Mouse (Mus musculus) heart, embryonic 12.5 days (tissue): ENCODE results near the gene Prkag2. TPM values are rescaled to one million over a fixed set of nuclear protein-coding genes. Genes with fewer than 3 reads are reported as not detected.
A peak's percentile ranks its signal among the peaks of the same experiment; 100 is the strongest.

Experiments used
- ATAC-seq: fragments of 200-750 bp; cut with Nextera tagmentation; 2 replicates; pipeline ENCODE4 v1.8.0; 2017; ENCODE audit warnings: moderate TSS enrichment, moderate library complexity; ENCODE audit not compliant: insufficient number of reproducible peaks, low FRiP score
- H3K27ac ChIP-seq: fragments of 300-500 bp; sonication (generic); 2 replicates; pipeline ENCODE4 v1.5.1; 2016; ENCODE audit warnings: mild to moderate bottlenecking, moderate library complexity; ENCODE audit not compliant: poor library complexity, severe bottlenecking
- H3K27me3 ChIP-seq: fragments of 300-500 bp; sonication (generic); replicated peaks from 2 replicates; pipeline ENCODE4 v1.6.1; 2016; ENCODE audit warnings: mild to moderate bottlenecking, moderate library complexity
- H3K36me3 ChIP-seq: fragments of 300-500 bp; sonication (generic); 2 replicates; pipeline ENCODE4 v1.6.1; 2016; ENCODE audit warnings: mild to moderate bottlenecking, moderate library complexity
- H3K4me1 ChIP-seq: fragments of 300-500 bp; sonication (generic); replicated peaks from 2 replicates; pipeline ENCODE4 v1.6.1; 2016; ENCODE audit warnings: mild to moderate bottlenecking
- H3K4me2 ChIP-seq: fragments of 300-500 bp; sonication (generic); 2 replicates; pipeline ENCODE4 v1.6.1; 2016; ENCODE audit warnings: mild to moderate bottlenecking, moderate library complexity
- H3K4me3 ChIP-seq: fragments of 300-500 bp; sonication (generic); 2 replicates; pipeline ENCODE4 v1.5.1; 2016; ENCODE audit warnings: mild to moderate bottlenecking
- H3K9ac ChIP-seq: fragments of 300-500 bp; sonication (generic); 2 replicates; pipeline ENCODE4 v1.6.1; 2016; ENCODE audit warnings: mild to moderate bottlenecking, moderate library complexity
- H3K9me3 ChIP-seq: fragments of 300-500 bp; sonication (generic); replicated peaks from 2 replicates; pipeline ENCODE4 v1.6.1; 2016; ENCODE audit warnings: mild to moderate bottlenecking, moderate library complexity
- WGBS: fragments of 180-500 bp; shearing (Covaris S2); methylation state at CpG from one replicate; pipeline ENCODE4 v1.1.7; 2016; 5-methylcytosine and 5-hydroxymethylcytosine counted together
- polyA plus RNA-seq: library from polyadenylated mRNA; unstranded; fragments of >200 nt; fragmentation: Nextera tagmentation; extraction: Ambion mirVana; gene quantifications from 2 replicates; pipeline ENCODE4 v1.2.1, GENCODE M21; 2016

The Prkag2 gene
- polyA plus RNA-seq, 1 experiment from 2014 or later = 105 TPM

DNA sequence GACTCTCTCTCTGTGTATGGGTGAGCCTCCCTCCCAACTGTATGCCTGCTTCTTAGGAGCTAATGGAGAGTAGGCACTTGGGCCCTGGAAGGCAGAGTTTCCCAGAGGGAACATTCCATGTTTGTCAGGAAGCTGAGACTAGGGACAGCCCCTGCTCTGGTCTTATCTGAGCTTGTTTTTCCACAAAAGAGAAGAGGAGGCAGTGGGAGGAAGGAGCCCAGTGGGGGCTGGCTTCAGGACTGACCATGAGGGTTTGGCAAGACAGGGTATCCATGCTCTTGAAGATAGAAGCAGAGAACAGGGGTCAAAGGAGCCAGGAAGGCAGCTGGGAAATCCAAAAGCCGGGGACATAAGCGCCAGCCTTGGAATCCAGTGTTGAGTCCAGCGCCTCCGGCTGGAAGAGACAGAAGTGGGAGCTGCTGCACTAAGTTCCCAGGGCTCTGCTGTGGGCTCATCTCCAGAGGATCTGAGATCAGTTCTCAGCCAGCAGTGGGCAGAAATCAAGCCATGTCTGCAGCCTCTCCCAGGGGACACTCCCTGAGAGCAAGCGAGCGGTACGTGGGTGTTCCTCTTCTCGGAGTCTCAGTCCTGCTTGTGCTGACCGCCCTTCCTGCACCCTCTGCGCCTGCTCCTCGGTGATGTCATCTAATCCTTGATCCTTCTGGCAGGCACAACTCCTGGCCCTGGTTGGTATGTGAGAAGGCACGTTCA lies 75.0 kb downstream of the Prkag2 start:
- peak; percentile 51; the same call in 1 of the 2 replicates for ATAC-seq
- peak overlapping the region; percentile 24; the same call in 1 of the 2 replicates for H3K4me2 ChIP-seq
- 31% methylated on average over 12 of the region's 12 CpGs for WGBS

DNA sequence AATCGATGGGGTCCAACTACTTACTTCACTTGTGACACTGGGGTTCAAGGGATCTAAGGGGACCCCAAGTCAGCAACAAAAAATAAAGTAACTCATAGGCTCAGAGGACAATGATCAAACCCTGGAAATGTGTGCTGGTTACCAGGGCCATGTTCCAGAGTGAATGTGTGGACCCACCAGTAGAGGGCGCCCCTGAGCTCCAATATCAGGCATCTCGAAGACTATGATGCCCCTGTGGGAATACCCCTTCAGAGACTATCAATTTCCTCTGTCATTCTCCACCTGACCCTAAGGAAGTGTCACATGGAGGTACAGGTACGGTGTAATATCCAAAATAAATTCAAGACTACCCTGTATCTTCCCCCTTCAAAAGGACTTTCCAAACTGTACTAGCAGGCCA lies 77.5 kb downstream of the Prkag2 start:
- no peak overlapping the region for H3K4me2 ChIP-seq
- H3K9me3 ChIP-seq = 0 out of 2 replicates have a peak, but pooled peaks cover 4% of the 10 kb centered on the region

More for the DNA sequence above, 75.0 kb downstream of the Prkag2 start:
- peaks cover 7% of the 10 kb centered on the region for H3K36me3 ChIP-seq
- 0 out of 2 replicates have a peak overlapping the region, but pooled peaks have one; percentile 7 for H3K9ac ChIP-seq
- H3K9me3 ChIP-seq = 0 out of 2 replicates have a peak, but pooled peaks cover 4% of the 10 kb centered on the region
- H3K4me3 ChIP-seq = no peak overlapping the region
- H3K27me3 ChIP-seq = no peaks in the 10 kb centered on the region
- peak overlapping the region; percentile 65 for H3K27ac ChIP-seq
- H3K4me1 ChIP-seq = peaks cover 51% of the 10 kb centered on the region

DNA sequence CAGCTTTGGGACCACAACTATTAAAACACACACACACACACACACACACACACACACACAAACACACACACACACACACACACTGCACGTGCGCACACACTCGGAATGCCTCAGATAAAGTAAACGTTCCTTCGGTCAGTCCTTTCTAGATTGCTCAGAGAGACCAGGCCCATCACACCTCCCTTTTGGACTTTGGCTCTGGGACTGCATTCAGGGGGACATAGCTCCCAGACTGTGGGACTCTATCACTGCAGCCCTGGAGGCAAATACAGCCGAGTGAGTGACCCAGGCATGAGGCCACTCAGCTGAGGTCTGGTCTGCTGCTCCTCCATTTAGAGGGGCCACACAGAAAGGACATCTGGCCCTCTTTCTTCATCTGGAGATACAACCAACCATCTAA lies 81.2 kb downstream of the Prkag2 start:
- 63% methylated on average over 6 of the region's 6 CpGs for WGBS
- no peak overlapping the region for H3K4me2 ChIP-seq
- H3K9me3 ChIP-seq = 0 out of 2 replicates have a peak, but pooled peaks cover 4% of the 10 kb centered on the region
- H3K27ac ChIP-seq = no peak overlapping the region
- H3K4me3 ChIP-seq = no peak overlapping the region
- H3K4me1 ChIP-seq = peaks cover 16% of the 10 kb centered on the region
- H3K27me3 ChIP-seq = no peaks in the 10 kb centered on the region
- ATAC-seq = no peak
- no peak overlapping the region for H3K9ac ChIP-seq
- H3K36me3 ChIP-seq = peaks cover 9% of the 10 kb centered on the region

More for the DNA sequence above, 77.5 kb downstream of the Prkag2 start:
- no peak for ATAC-seq
- Histone ChIP-seq H3K27me3 (no peaks in the 10 kb centered on the region), H3K27ac (peak overlapping the region; percentile 44; the same call in 1 of the 2 replicates), H3K4me3 (no peak overlapping the region), H3K36me3 (peaks cover 9% of the 10 kb centered on the region), H3K9ac (no peak overlapping the region), H3K4me1 (peaks cover 33% of the 10 kb centered on the region)
- 50% methylated on average over 4 of the region's 4 CpGs for WGBS

DNA sequence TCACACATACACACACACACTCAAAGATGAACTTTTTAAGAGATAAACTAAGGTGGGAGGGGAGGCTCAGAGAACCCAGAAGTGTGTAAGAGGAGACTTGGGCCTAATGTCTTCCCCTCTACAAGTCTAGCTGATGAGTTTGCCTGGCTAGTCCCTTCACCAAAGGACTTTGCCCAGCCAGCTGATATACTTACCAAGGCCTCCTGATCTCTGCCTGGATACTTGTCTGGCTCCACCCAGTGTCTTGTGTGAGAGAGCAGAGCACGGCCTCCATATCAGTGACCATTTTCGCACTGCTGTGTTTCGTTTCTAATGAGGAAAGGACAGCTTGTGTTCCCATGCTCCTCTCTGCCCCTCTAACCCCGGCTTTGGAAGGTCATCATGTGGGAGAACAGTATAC lies 88.3 kb downstream of the Prkag2 start:
- ATAC-seq = no peak
- Histone ChIP-seq H3K4me2 (no peak overlapping the region), H3K4me3 (no peak overlapping the region), H3K9me3 (no peaks in the 10 kb centered on the region), H3K36me3 (no peaks in the 10 kb centered on the region), H3K27ac (no peak overlapping the region), H3K4me1 (peaks cover 37% of the 10 kb centered on the region), H3K9ac (no peak overlapping the region), H3K27me3 (0 out of 2 replicates have a peak, but pooled peaks cover 2% of the 10 kb centered on the region)
- WGBS = 62% methylated on average over 4 of the region's 4 CpGs

DNA sequence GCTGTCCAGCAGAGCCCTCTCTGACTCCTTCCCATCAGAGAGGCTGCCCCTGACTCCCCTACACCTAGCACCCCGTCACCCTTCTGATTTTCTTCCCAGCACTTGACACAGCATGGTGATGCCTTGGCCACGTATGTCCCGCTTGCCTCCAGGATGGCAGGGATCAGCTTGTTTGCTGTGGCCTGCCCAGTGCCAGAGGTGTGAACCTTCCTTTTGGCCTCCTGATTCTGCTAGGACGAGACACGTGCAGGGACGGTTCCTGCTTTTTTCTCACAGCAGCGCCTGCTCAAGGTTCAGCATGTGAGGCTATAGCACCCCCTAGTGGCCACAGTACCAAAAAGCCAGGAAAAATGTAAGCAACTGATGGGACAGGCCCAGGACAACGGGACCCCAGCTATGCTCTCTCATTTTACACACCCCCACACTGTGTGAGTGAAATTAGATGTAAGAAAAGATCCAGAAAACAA lies 89.4 kb downstream of the Prkag2 start:
- H3K36me3 ChIP-seq = no peaks in the 10 kb centered on the region
- peaks cover 46% of the 10 kb centered on the region for H3K4me1 ChIP-seq
- H3K27ac ChIP-seq = no peak overlapping the region
- 0 out of 2 replicates have a peak, but pooled peaks cover 2% of the 10 kb centered on the region for H3K27me3 ChIP-seq
- peak overlapping the region; percentile 54 for H3K4me2 ChIP-seq
- H3K9me3 ChIP-seq = no peaks in the 10 kb centered on the region
- H3K9ac ChIP-seq = 0 out of 2 replicates have a peak overlapping the region, but pooled peaks have one; percentile 25
- H3K4me3 ChIP-seq = no peak overlapping the region
- WGBS = 8% methylated on average over 8 of the region's 8 CpGs
- 0 out of 2 replicates have a peak, but pooled peaks have one; percentile 19 for ATAC-seq

DNA sequence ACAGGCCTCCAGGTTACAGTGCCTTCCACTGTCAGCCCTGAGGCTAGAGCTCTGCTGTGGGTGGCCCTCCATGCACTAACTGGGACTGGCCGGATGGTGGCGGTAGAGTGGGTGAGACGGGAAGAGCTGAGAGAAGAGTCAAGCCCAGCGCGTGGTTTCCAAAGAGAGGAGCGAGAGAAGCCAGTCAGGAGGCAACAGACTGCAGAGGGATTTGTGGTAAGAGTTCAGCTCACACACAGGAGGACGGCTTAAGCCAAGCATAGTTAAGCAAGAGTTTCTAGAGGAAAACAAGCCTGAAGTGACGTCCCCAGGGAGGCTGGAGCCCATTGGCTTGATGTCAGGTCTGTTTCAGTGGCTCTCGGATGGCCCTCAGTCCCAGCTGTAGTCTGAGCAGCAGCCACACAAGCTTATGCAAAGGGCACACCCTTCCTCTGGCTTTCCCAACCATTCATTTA lies 90.0 kb downstream of the Prkag2 start:
- Histone ChIP-seq H3K4me1 (peaks cover 47% of the 10 kb centered on the region), H3K36me3 (no peaks in the 10 kb centered on the region), H3K4me2 (peak overlapping the region; percentile 54), H3K9me3 (no peaks in the 10 kb centered on the region), H3K4me3 (no peak overlapping the region), H3K27me3 (0 out of 2 replicates have a peak, but pooled peaks cover 2% of the 10 kb centered on the region), H3K27ac (no peak overlapping the region), H3K9ac (no peak overlapping the region)
- ATAC-seq = peak; percentile 71
- 2% methylated on average over 9 of the region's 9 CpGs for WGBS

DNA sequence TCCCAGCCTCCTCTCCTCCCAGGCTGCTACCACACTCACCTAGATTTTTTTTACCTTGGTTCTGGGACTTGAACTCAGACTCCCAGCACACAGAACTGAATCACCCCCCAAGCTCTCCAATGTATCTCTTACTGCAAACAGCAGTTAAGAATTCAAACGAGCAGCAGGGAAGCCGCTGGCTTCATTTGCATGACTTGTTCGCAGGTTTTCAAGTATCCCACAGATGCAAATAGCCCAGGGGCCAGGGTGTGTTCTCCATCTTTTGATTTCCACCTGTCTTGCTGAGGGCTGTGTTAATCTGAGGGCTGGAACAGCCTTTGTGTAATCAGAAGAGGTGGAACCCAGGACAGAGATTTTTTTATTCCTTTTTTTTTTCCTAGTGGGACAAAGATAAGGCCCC lies 90.7 kb downstream of the Prkag2 start:
- Histone ChIP-seq H3K27me3 (0 out of 2 replicates have a peak, but pooled peaks cover 2% of the 10 kb centered on the region), H3K27ac (no peak overlapping the region), H3K4me3 (no peak overlapping the region), H3K4me1 (peaks cover 53% of the 10 kb centered on the region), H3K36me3 (no peaks in the 10 kb centered on the region), H3K4me2 (no peak overlapping the region), H3K9ac (no peak overlapping the region), H3K9me3 (no peaks in the 10 kb centered on the region)
- no peak for ATAC-seq
- 55% methylated on average over 3 of the region's 3 CpGs for WGBS

DNA sequence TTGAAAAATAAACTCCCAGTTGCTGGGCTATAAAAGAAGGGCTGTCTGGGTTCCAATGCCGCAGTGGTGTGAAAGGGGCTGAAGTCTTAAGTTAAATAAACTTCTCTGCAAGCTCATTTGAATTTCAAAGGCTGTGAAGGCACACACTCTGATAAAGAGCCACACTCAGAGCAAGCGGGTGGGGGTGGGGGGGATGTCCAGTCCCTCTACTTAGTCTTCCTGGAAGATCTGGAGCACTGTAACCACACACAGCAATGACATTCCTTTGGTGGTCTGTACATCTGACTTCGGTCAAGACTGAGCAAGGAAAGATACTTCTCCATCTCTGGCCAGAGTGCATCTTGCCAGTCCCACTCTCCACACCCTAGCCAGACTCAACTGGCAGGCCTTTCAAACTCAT lies 91.5 kb downstream of the Prkag2 start:
- H3K27ac ChIP-seq = no peak overlapping the region
- peaks cover 59% of the 10 kb centered on the region for H3K4me1 ChIP-seq
- no peak overlapping the region for H3K4me3 ChIP-seq
- 35% methylated on average over 3 of the region's 3 CpGs for WGBS
- H3K9me3 ChIP-seq = no peaks in the 10 kb centered on the region
- H3K9ac ChIP-seq = no peak overlapping the region
- ATAC-seq = no peak
- no peaks in the 10 kb centered on the region for H3K36me3 ChIP-seq
- H3K4me2 ChIP-seq = no peak overlapping the region
- H3K27me3 ChIP-seq = 0 out of 2 replicates have a peak, but pooled peaks cover 2% of the 10 kb centered on the region

DNA sequence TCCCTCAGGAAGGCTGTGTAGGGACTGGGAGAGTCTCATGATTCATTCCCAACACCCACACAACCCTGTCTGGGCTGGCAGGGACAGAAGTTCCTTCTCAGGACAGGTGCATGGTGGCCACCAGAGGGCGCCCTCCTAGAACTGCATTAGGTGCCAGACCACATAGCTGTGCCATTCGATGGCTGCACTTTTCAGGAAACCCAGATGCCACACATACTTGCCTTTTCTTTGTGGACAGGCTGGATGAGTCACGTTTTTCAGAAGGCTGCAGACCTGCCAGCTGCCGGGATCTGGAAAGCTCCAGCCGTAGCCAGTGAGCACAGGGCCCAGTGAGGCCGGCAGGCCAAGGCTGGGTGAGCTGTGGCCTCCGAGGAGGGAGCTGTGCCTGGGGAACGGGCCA lies 93.6 kb downstream of the Prkag2 start:
- ATAC-seq = peak; percentile 54
- peaks cover 66% of the 10 kb centered on the region for H3K4me1 ChIP-seq
- WGBS = 25% methylated on average over 8 of the region's 8 CpGs

DNA sequence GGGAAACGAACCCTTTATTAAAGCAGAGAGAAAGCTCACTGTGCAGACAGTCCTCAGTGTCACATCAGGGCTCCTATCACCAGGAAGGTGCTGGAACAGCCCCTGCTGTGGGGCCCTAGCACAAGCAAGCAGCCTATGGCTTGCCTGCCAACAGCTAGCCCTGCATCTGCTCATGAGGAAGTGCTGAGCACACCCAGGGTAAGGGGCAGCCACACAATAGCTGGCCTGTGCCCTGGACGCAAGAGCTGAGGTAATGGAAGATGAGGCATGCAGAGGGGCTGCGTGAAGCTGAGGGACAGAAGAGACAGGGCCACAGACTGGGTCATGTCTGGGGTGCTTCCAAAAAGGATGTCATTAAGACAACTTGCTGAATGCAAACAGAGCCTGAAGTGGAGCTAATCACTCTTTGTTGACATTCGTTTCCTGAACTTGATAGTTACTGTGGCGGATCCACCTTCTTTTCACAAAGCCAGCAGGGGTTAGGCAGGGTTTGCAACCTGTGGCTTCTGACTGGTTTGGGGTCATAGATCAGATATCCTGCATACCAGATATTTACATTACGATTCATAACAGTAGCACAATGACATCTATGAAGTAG lies 94.8 kb downstream of the Prkag2 start:
- ATAC-seq = peak; percentile 75
- H3K27ac ChIP-seq = peak overlapping the region; percentile 85
- peak overlapping the region; percentile 3; the same call in 1 of the 2 replicates for H3K4me2 ChIP-seq
- H3K4me1 ChIP-seq = peaks cover 73% of the 10 kb centered on the region
- H3K9me3 ChIP-seq = no peaks in the 10 kb centered on the region
- 0 out of 2 replicates have a peak, but pooled peaks cover 2% of the 10 kb centered on the region for H3K27me3 ChIP-seq
- H3K36me3 ChIP-seq = no peaks in the 10 kb centered on the region
- no peak overlapping the region for H3K4me3 ChIP-seq
- no peak overlapping the region for H3K9ac ChIP-seq
- WGBS = 13% methylated on average over 6 of the region's 6 CpGs

More for the DNA sequence above, 93.6 kb downstream of the Prkag2 start:
- 0 out of 2 replicates have a peak, but pooled peaks cover 2% of the 10 kb centered on the region for H3K27me3 ChIP-seq
- H3K27ac ChIP-seq = peak overlapping the region; percentile 85
- H3K9ac ChIP-seq = no peak overlapping the region
- H3K36me3 ChIP-seq = no peaks in the 10 kb centered on the region
- no peaks in the 10 kb centered on the region for H3K9me3 ChIP-seq
- no peak overlapping the region for H3K4me2 ChIP-seq
- H3K4me3 ChIP-seq = no peak overlapping the region

DNA sequence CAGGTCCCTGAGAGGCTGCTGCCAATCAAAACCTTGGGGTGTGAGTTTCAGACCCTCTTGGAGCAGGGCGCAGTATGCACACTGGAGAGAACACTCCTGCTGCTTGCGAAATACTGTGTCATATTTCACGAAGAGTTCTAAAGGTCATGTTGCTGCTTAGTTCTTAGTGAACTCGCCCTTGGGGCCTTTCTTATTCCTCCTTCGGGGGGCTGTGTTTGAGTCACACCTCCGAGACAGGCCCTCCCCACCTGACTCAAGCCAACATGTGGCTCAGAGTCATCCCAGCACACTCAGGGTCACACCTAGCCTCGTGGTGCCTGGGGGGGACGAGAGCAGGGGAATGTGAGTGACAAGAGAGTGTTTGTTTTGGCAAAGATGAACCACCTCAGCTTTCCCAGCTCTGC lies 99.0 kb downstream of the Prkag2 start:
- no peak for ATAC-seq
- Histone ChIP-seq H3K27me3 (no peaks in the 10 kb centered on the region), H3K4me2 (no peak overlapping the region), H3K4me1 (peaks cover 71% of the 10 kb centered on the region), H3K27ac (no peak overlapping the region), H3K36me3 (no peaks in the 10 kb centered on the region), H3K4me3 (no peak overlapping the region), H3K9ac (no peak overlapping the region), H3K9me3 (no peaks in the 10 kb centered on the region)
- 50% methylated on average over 8 of the region's 8 CpGs for WGBS
